Mouse (Mus musculus) liver, adult 2 months (tissue): ENCODE measurements at regions not wholly inside any gene's neighbourhood (a gene's known extent, or its start where the extent isn't known, plus 50 kb on each side); places are given as distances from the start of the nearest gene placed in this dataset.

Source experiments
- CTCF ChIP-seq: fragments of 200-500 bp; IDR thresholded peaks from 2 replicates; pipeline ENCODE4 v1.5.1; 2011; ENCODE audit warnings: low read depth, low read length, control low read depth
- POLR2A ChIP-seq: fragments of 200-500 bp; IDR thresholded peaks from 2 replicates; pipeline ENCODE4 v1.6.1; 2011; ENCODE audit warnings: low read length, control low read depth; ENCODE audit not compliant: insufficient read depth; ENCODE audit errors: extremely low read depth

- TF ChIP-seq POLR2A (no peak), CTCF (no peak)
Observed at GRCm38 (mm10) chr9:35332688-35333630, 65.3 kb downstream of the Rpusd4 start.
